Mouse (Mus musculus) megakaryocyte progenitor cell, adult 5-6 weeks (primary cell): ENCODE results near the gene Atp6v0a2. TPM values are rescaled to one million over a fixed set of nuclear protein-coding genes. Genes with fewer than 3 reads are reported as not detected.

Experiments used
- total RNA-seq, 2 experiments: library from RNA; stranded (forward) in 1 of 2; stranded (reverse) in 1 of 2; fragments of 157-497, 149-512 nt in 1 of 2; fragments of 200-1000 nt in 1 of 2; gene quantifications; 2 replicates each; pipeline versions ENCODE4 v1.2.3 to v1.2.4; 2015 to 2017

Atp6v0a2 gene
- total RNA-seq, 2 experiments from 2014 or later: 13.8 to 15.4 TPM

Other genes with a start within 250 kb of the Atp6v0a2 start
- 94.8 and 95.7 TPM in 2 replicates for gene Sbno1, start 202.6 kb upstream of the Atp6v0a2 start, total RNA-seq (2015)
- 162 and 219 TPM in 2 replicates for gene Sbno1, start 202.6 kb upstream of the Atp6v0a2 start, total RNA-seq (2017)
- gene Kmt5a, start 188.6 kb upstream of the Atp6v0a2 start, total RNA-seq (2015): 285 and 312 TPM in 2 replicates
- 134 and 164 TPM in 2 replicates for gene Kmt5a, start 188.6 kb upstream of the Atp6v0a2 start, total RNA-seq (2017)
- gene Rilpl2, start 150.2 kb upstream of the Atp6v0a2 start, total RNA-seq (2015): 49.0 and 63.6 TPM in 2 replicates
- 45.2 and 50.1 TPM in 2 replicates for gene Rilpl2, start 150.2 kb upstream of the Atp6v0a2 start, total RNA-seq (2017)
- gene Snrnp35, start 145.4 kb upstream of the Atp6v0a2 start, total RNA-seq (2015): 2.8 and 6.4 TPM in 2 replicates
- gene Snrnp35, start 145.4 kb upstream of the Atp6v0a2 start, total RNA-seq (2017): 5.4 and 9.0 TPM in 2 replicates
- 0.54 TPM in 1 of 2 replicates, not detected in the other for gene Rilpl1, start 97.2 kb upstream of the Atp6v0a2 start, total RNA-seq (2015)
- gene Rilpl1, start 97.2 kb upstream of the Atp6v0a2 start, total RNA-seq (2017): 0.21 and 0.61 TPM in 2 replicates
- gene Tmed2, start 87.9 kb upstream of the Atp6v0a2 start, total RNA-seq (2015): 851 and 960 TPM in 2 replicates
- 795 and 1,001 TPM in 2 replicates for gene Tmed2, start 87.9 kb upstream of the Atp6v0a2 start, total RNA-seq (2017)
- gene Ddx55, start 75.7 kb upstream of the Atp6v0a2 start, total RNA-seq (2015): 13.7 and 15.3 TPM in 2 replicates
- 15.2 and 15.7 TPM in 2 replicates for gene Ddx55, start 75.7 kb upstream of the Atp6v0a2 start, total RNA-seq (2017)
- 45.9 and 53.7 TPM in 2 replicates for gene Eif2b1, start 49.4 kb upstream of the Atp6v0a2 start, total RNA-seq (2015)
- 26.1 and 40.1 TPM in 2 replicates for gene Eif2b1, start 49.4 kb upstream of the Atp6v0a2 start, total RNA-seq (2017)
- 13.8 and 16.2 TPM in 2 replicates for gene Gtf2h3, start 49.4 kb upstream of the Atp6v0a2 start, total RNA-seq (2015)
- 29.7 and 37.5 TPM in 2 replicates for gene Gtf2h3, start 49.4 kb upstream of the Atp6v0a2 start, total RNA-seq (2017)
- not detected in 2 replicates for gene Dnah10, start 96.5 kb downstream of the Atp6v0a2 start, total RNA-seq (2015)
- gene Dnah10, start 96.5 kb downstream of the Atp6v0a2 start, total RNA-seq (2017): not detected in 2 replicates
- not detected in 2 replicates for gene Ccdc92, start 233.8 kb downstream of the Atp6v0a2 start, total RNA-seq (2015)
- gene Ccdc92, start 233.8 kb downstream of the Atp6v0a2 start, total RNA-seq (2017): 0.21 TPM in 1 of 2 replicates, not detected in the other
- gene Zfp664, start 234.1 kb downstream of the Atp6v0a2 start, total RNA-seq (2015): 8.5 TPM in 2 replicates
- gene Zfp664, start 234.1 kb downstream of the Atp6v0a2 start, total RNA-seq (2017): 7.8 and 13.3 TPM in 2 replicates